Mouse (Mus musculus) liver, embryonic 12.5 days (tissue): ENCODE data around the gene Trmt44. TPM values are rescaled to one million over a fixed set of nuclear protein-coding genes. Genes with fewer than 3 reads are reported as not detected.
A peak's percentile ranks its signal among the peaks of the same experiment; 100 is the strongest.

Experiments
- ATAC-seq: fragments of 200-750 bp; cut with Nextera tagmentation; 2 replicates; pipeline ENCODE4 v1.8.0; 2017; ENCODE audit warnings: moderate number of reproducible peaks, mild to moderate bottlenecking, moderate library complexity
- H3K27ac ChIP-seq: fragments of 300-500 bp; sonication (generic); 2 replicates; pipeline ENCODE4 v1.5.1; 2016; ENCODE audit warnings: mild to moderate bottlenecking
- H3K27me3 ChIP-seq: fragments of 300-500 bp; sonication (generic); replicated peaks from 2 replicates; pipeline ENCODE4 v1.6.1; 2016; ENCODE audit warnings: mild to moderate bottlenecking, moderate library complexity
- H3K36me3 ChIP-seq: fragments of 300-500 bp; sonication (generic); 2 replicates; pipeline ENCODE4 v1.6.1; 2016; ENCODE audit warnings: mild to moderate bottlenecking, moderate library complexity
- H3K4me1 ChIP-seq: fragments of 300-500 bp; sonication (generic); 2 replicates; pipeline ENCODE4 v1.6.1; 2016
- H3K4me2 ChIP-seq: fragments of 300-500 bp; sonication (generic); 2 replicates; pipeline ENCODE4 v1.6.1; 2016; ENCODE audit warnings: mild to moderate bottlenecking, moderate library complexity
- H3K4me3 ChIP-seq: fragments of 300-500 bp; sonication (generic); 2 replicates; pipeline ENCODE4 v1.5.1; 2016; ENCODE audit warnings: mild to moderate bottlenecking, moderate library complexity
- H3K9ac ChIP-seq: fragments of 300-500 bp; sonication (generic); 2 replicates; pipeline ENCODE4 v1.6.1; 2016; ENCODE audit warnings: mild to moderate bottlenecking, moderate library complexity
- H3K9me3 ChIP-seq: fragments of 300-500 bp; sonication (generic); replicated peaks from 2 replicates; pipeline ENCODE4 v1.6.1; 2016; ENCODE audit warnings: mild to moderate bottlenecking, moderate library complexity
- WGBS: fragments of 180-500 bp; shearing (Covaris S2); methylation state at CpG from one replicate; pipeline ENCODE4 v1.1.7; 2016; ENCODE audit not compliant: insufficient replicate concordance; 5-methylcytosine and 5-hydroxymethylcytosine counted together
- polyA plus RNA-seq: library from polyadenylated mRNA; unstranded; fragments of >200 nt; fragmentation: Nextera tagmentation; extraction: Ambion mirVana; gene quantifications from 2 replicates; pipeline ENCODE4 v1.2.1, GENCODE M21; 2016

Trmt44 gene
- 5.0 and 5.3 TPM in 2 replicates for polyA plus RNA-seq

GRCm38 (mm10) chr5:35574653-35575599, at the start of gene Trmt44:
TSS of gene Trmt44 (minus strand) at chr5:35575070.
- peak within 1 kb of the TSS; percentile 58 for H3K27ac ChIP-seq
- ATAC-seq: peak; percentile 92

GRCm38 (mm10) chr5:35623831-35624230, 49.0 kb upstream of the Trmt44 start:
- ATAC-seq: no peak
- Histone ChIP-seq H3K36me3 (no peaks in the 10 kb centered on the region), H3K27me3 (no peaks in the 10 kb centered on the region), H3K4me3 (no peak overlapping the region), H3K9me3 (no peaks in the 10 kb centered on the region), H3K9ac (no peak overlapping the region), H3K4me2 (no peak overlapping the region), H3K27ac (no peak overlapping the region), H3K4me1 (no peaks in the 10 kb centered on the region)

More at GRCm38 (mm10) chr5:35574653-35575599, at the start of gene Trmt44:
- H3K9me3 ChIP-seq: no peaks in the 10 kb centered on the region
- H3K9ac ChIP-seq: peak within 1 kb of the TSS; percentile 84
- 3% methylated on average over 56 of the region's 56 CpGs for WGBS
- H3K4me1 ChIP-seq: peaks cover 13% of the 10 kb centered on the region
- peaks cover 16% of the 10 kb centered on the region; the same call in 1 of the 2 replicates for H3K27me3 ChIP-seq
- peak within 1 kb of the TSS; percentile 91 for H3K4me2 ChIP-seq
- peaks cover 38% of the 10 kb centered on the region for H3K36me3 ChIP-seq
- peak within 1 kb of the TSS; percentile 96 for H3K4me3 ChIP-seq

DNA sequence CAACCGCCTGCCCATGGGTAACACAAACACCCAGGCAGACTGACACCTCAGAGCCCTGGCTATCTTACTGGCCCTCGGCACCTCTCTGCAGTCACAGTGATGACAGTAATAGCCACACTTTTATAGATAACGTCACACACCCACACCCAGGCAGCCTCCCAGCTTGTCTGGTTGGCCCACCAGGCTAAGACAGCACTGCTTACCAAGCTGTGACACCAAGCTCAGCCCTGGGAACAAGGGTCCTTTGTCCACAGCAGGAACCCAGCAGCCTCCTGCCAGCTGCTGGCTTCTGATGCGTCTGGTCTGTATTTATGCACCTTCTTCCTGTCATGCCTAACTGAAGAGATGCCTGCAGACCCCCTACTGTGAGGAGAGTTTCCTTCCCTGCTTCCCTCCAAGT, 46.2 kb upstream of the Trmt44 start:
- no peak for ATAC-seq
- Histone ChIP-seq H3K4me1 (no peaks in the 10 kb centered on the region), H3K9ac (no peak overlapping the region)

GRCm38 (mm10) chr5:35616943-35617342, 42.1 kb upstream of the Trmt44 start:
- Histone ChIP-seq H3K36me3 (no peaks in the 10 kb centered on the region), H3K4me2 (no peak overlapping the region), H3K27me3 (no peaks in the 10 kb centered on the region), H3K4me3 (no peak overlapping the region), H3K4me1 (no peaks in the 10 kb centered on the region), H3K9me3 (no peaks in the 10 kb centered on the region), H3K27ac (no peak overlapping the region), H3K9ac (no peak overlapping the region)
- no peak for ATAC-seq
- 54% methylated on average over 5 of the region's 5 CpGs for WGBS

More for the DNA sequence above, 46.2 kb upstream of the Trmt44 start:
- no peak overlapping the region for H3K4me3 ChIP-seq
- H3K9me3 ChIP-seq: no peaks in the 10 kb centered on the region
- H3K27ac ChIP-seq: no peak overlapping the region
- no peak overlapping the region for H3K4me2 ChIP-seq
- H3K36me3 ChIP-seq: no peaks in the 10 kb centered on the region
- H3K27me3 ChIP-seq: no peaks in the 10 kb centered on the region
- 21% methylated on average over 4 of the region's 4 CpGs for WGBS

- Histone ChIP-seq H3K4me1 (peaks cover 8% of the 10 kb centered on the region), H3K4me3 (no peak overlapping the region), H3K27ac (no peak overlapping the region), H3K9ac (no peak overlapping the region), H3K36me3 (no peaks in the 10 kb centered on the region), H3K27me3 (no peaks in the 10 kb centered on the region), H3K9me3 (no peaks in the 10 kb centered on the region), H3K4me2 (no peak overlapping the region)
- 73% methylated on average over 8 of the region's 8 CpGs for WGBS
- no peak for ATAC-seq
Observed at GRCm38 (mm10) chr5:35612722-35613121, 37.9 kb upstream of the Trmt44 start.

DNA sequence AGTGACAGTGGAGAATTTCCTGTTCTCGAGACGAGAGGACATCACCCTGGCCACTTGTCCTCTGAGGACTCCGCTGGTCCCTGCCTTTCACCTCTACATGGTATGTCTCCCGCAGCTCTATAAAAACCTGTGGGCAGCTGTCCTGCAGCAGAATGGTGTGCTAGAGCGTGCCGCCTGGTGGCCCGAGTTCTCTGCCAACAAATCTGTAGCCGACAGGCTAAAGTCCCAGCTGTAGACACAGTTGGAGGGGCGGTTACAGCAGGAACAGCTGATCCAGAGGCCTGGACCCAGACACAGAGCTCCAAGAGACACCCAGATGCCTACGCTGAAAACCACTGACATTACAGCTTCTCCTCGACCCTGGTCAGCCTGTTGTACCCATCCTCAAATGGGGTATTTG, 37.0 kb upstream of the Trmt44 start:
- H3K4me2 ChIP-seq: no peak overlapping the region
- H3K4me1 ChIP-seq: peaks cover 8% of the 10 kb centered on the region
- ATAC-seq: no peak
- H3K4me3 ChIP-seq: no peak overlapping the region
- WGBS: 73% methylated on average over 11 of the region's 11 CpGs
- H3K27ac ChIP-seq: no peak overlapping the region
- no peaks in the 10 kb centered on the region for H3K9me3 ChIP-seq
- no peak overlapping the region for H3K9ac ChIP-seq
- no peaks in the 10 kb centered on the region for H3K36me3 ChIP-seq
- no peaks in the 10 kb centered on the region for H3K27me3 ChIP-seq

- ATAC-seq: no peak
- H3K36me3 ChIP-seq: no peaks in the 10 kb centered on the region
- no peak overlapping the region for H3K4me2 ChIP-seq
- H3K27ac ChIP-seq: no peak overlapping the region
- peaks cover 8% of the 10 kb centered on the region for H3K4me1 ChIP-seq
- H3K4me3 ChIP-seq: no peak overlapping the region
- no peak overlapping the region for H3K9ac ChIP-seq
- no peaks in the 10 kb centered on the region for H3K27me3 ChIP-seq
- no peaks in the 10 kb centered on the region for H3K9me3 ChIP-seq
- 74% methylated on average over 9 of the region's 9 CpGs for WGBS
Observed at GRCm38 (mm10) chr5:35611170-35611569, 36.3 kb upstream of the Trmt44 start.

DNA sequence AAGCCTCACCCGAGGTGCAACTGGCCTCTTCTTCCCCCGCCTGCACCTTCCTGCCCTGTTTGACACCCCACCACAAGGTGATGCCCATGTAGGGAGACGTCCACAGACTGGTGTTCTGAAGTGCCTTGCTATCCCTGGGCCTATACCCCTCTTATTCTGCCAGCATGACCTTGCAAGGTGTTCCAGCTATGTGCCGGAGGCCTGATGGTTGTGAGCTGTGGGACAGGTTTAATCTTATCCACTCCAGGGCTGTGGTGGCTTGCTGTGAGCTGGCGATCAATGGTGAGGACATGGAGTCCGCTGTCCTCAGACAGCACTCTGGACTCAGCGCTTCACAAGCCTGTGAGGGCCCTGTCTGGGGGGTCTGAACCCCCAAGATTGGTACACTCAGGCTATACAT, 35.5 kb upstream of the Trmt44 start:
- Histone ChIP-seq H3K27me3 (no peaks in the 10 kb centered on the region), H3K4me1 (peaks cover 8% of the 10 kb centered on the region), H3K9me3 (no peaks in the 10 kb centered on the region), H3K4me3 (no peak overlapping the region), H3K27ac (no peak overlapping the region), H3K36me3 (no peaks in the 10 kb centered on the region), H3K4me2 (no peak overlapping the region), H3K9ac (no peak overlapping the region)
- 76% methylated on average over 7 of the region's 7 CpGs for WGBS
- no peak for ATAC-seq

DNA sequence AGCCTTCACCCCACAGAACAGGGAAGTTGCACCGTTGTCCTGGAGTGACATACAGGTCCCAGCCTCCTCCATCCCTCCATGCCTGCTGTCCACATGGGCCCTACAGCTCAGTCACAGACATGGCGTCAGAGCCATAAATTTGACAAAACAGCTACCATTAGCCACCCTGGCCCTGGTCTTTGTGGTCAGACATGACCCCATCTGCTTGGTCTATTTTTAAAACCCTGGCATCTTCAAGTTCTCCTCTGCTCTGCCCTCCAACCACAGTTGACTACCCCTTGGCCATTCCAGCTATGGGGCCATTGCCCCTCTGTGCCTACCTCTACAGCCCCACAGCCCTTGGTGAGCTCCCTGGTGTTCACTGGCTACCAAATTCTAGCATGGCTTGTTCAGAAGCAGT, 35.1 kb upstream of the Trmt44 start:
- H3K4me3 ChIP-seq: no peak overlapping the region
- no peak overlapping the region for H3K9ac ChIP-seq

DNA sequence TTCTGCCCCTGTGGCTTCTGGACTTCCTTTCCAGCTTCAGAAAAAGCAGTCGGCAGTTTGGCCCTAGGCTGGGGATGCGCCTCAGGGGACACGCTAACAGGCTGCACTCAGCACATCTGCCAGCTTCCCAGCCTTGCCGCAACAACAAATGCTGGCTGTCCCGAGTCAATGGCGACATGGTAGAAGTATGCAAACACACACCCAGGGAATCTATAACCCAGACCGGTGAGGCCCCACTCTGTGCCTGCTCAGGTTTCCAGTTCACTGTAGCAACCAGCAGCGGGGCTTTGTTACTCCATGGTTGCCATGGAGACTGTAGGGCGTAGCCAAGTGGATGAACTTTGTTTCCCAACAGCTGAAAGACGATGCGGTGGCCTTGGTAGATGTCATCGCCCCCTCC, 34.5 kb upstream of the Trmt44 start:
- H3K9me3 ChIP-seq: no peaks in the 10 kb centered on the region
- no peak for ATAC-seq
- H3K36me3 ChIP-seq: no peaks in the 10 kb centered on the region
- 53% methylated on average over 12 of the region's 12 CpGs for WGBS
- H3K4me1 ChIP-seq: peaks cover 8% of the 10 kb centered on the region
- no peak overlapping the region for H3K27ac ChIP-seq
- no peaks in the 10 kb centered on the region for H3K27me3 ChIP-seq
- no peak overlapping the region for H3K4me2 ChIP-seq
- no peak overlapping the region for H3K4me3 ChIP-seq
- no peak overlapping the region for H3K9ac ChIP-seq

More for the DNA sequence above, 35.1 kb upstream of the Trmt44 start:
- WGBS: 54% methylated on average over 2 of the region's 2 CpGs
- Histone ChIP-seq H3K27me3 (no peaks in the 10 kb centered on the region), H3K27ac (no peak overlapping the region), H3K4me1 (peaks cover 8% of the 10 kb centered on the region), H3K4me2 (no peak overlapping the region), H3K9me3 (no peaks in the 10 kb centered on the region), H3K36me3 (no peaks in the 10 kb centered on the region)
- no peak for ATAC-seq

DNA sequence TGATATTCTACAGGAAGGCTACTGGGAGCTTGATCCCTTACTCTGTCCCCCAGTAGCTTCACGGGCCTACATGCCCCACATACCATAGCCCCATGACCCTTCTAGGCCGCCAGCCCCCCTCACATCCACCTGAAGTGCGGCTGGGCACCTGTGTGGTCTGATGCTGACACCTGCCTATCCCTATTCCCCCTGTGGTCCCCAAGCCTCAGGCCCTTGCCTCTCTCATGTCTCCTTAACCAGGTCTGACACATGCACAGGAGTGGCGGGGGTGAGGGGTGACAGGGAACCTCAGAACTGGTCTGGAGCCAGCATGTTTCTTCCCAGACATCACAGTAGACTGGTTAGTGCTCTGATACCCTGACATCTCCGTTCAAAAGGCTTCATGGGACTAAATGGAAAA, 33.7 kb upstream of the Trmt44 start:
- H3K9ac ChIP-seq: no peak overlapping the region
- H3K27me3 ChIP-seq: no peaks in the 10 kb centered on the region
- H3K27ac ChIP-seq: no peak overlapping the region
- H3K36me3 ChIP-seq: no peaks in the 10 kb centered on the region
- H3K4me1 ChIP-seq: peaks cover 8% of the 10 kb centered on the region
- no peak for ATAC-seq
- no peak overlapping the region for H3K4me2 ChIP-seq
- 67% methylated on average over 5 of the region's 5 CpGs for WGBS
- H3K9me3 ChIP-seq: no peaks in the 10 kb centered on the region
- no peak overlapping the region for H3K4me3 ChIP-seq

DNA sequence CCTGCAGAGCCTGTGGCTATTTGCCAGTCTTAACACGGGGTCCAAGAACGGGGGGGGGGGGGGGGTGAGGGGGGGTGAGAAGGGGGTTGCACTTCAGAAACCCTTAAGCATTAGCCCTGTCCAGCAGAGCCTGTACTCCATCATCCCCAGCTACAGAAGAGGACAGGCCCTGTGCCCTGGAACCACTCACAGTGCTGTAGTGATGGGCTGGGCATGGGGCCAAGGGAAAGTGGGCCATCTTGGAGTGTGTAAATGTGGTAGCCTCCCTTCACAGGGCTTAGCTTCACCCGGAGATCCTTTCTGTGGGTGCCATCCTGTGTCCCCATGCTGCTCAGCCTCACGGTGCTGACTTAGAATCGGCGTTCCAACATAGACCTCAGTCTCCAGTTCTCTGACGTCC, 32.9 kb upstream of the Trmt44 start:
- Histone ChIP-seq H3K9ac (no peak overlapping the region), H3K36me3 (0 out of 2 replicates have a peak, but pooled peaks cover 4% of the 10 kb centered on the region), H3K4me2 (no peak overlapping the region), H3K9me3 (no peaks in the 10 kb centered on the region), H3K4me3 (no peak overlapping the region), H3K27ac (no peak overlapping the region), H3K4me1 (peaks cover 8% of the 10 kb centered on the region), H3K27me3 (no peaks in the 10 kb centered on the region)
- WGBS: 67% methylated on average over 7 of the region's 7 CpGs
- no peak for ATAC-seq
